Mouse (Mus musculus): ENCODE results near the gene Src. TPM values are rescaled to one million over a fixed set of nuclear protein-coding genes. Genes with fewer than 3 reads are reported as not detected.
"Not testable (repeated sequence)": the region's sequence is repeated elsewhere in the genome, so short reads cannot be mapped to it uniquely, and the experiment has no call there.

Src gene
- total RNA-seq, 1 experiment, result 36.7 TPM

- Histone ChIP-seq H3K4me1 (ENCODE audit: control insufficient read depth in 2 of 2, insufficient read depth in 2 of 2, low read length in 2 of 2, poor library complexity in 1 of 2) (peaks cover 7 to 9% of the 10 kb centered on the region in 2 experiments), H3K9ac (ENCODE audit: insufficient read depth, low read depth, low read length, poor library complexity, severe bottlenecking) (peak overlapping the region; percentile 68), H3K9me3 (ENCODE audit: control insufficient read depth, insufficient read depth, low read depth, low read length) (no peaks in the 10 kb centered on the region), H3K4me3 (ENCODE audit: insufficient read depth in 1 of 2, low read depth in 1 of 2, low read length in 2 of 2, poor library complexity in 1 of 2, severe bottlenecking in 1 of 2) (peak overlapping the region; percentile 43 to 50), H3K27ac (ENCODE audit: insufficient read depth, low read depth, low read length, poor library complexity, severe bottlenecking) (peak overlapping the region; percentile 98), H3K36me3 (ENCODE audit: control insufficient read depth, insufficient read depth, low read length, poor library complexity, severe bottlenecking) (peaks cover 7% of the 10 kb centered on the region; the same call in 1 of the 2 replicates)
- in situ Hi-C loops (cut with MboI; ENCODE audit: low sequenced_read_pairs in 2 of 2, unreplicated experiment in 2 of 2), result no loop called here
- TF ChIP-seq ZC3H11A (IDR thresholded peaks at IDR 0.05; ENCODE audit: borderline replicate concordance, low read depth, low read length) (no peak), ZNF384 (IDR thresholded peaks at IDR 0.05; ENCODE audit: low read depth, low read length) (no peak), HCFC1 (IDR thresholded peaks at IDR 0.05; ENCODE audit: borderline replicate concordance, insufficient read depth, low read length) (peak; percentile 1; the same call in 1 of the 2 replicates), MAFK (IDR thresholded peaks at IDR 0.05; ENCODE audit: insufficient read depth, low read depth, low read length) (peak; percentile 68), CHD2 (IDR thresholded peaks at IDR 0.05; ENCODE audit: low read depth, low read length) (peak; percentile 80)
- DNase-seq (ENCODE audit: low read depth, low spot score), result peak; percentile 91
Observed at GRCm38 (mm10) chr2:157375794-157376757, 42.2 kb upstream of the Src start.

- peaks cover 7 to 9% of the 10 kb centered on the region in 2 experiments for H3K4me1 ChIP-seq (ENCODE audit: control insufficient read depth in 2 of 2, insufficient read depth in 2 of 2, low read length in 2 of 2, poor library complexity in 1 of 2)
Observed at GRCm38 (mm10) chr2:157376995-157377394, 41.2 kb upstream of the Src start.

GRCm38 (mm10) chr2:157384836-157385235, 33.4 kb upstream of the Src start:
- H3K4me1 ChIP-seq (ENCODE audit: control insufficient read depth in 2 of 2, insufficient read depth in 2 of 2, low read length in 2 of 2, poor library complexity in 1 of 2), result peaks cover 3 to 12% of the 10 kb centered on the region in 2 experiments; a peak in 3 of 4 replicates
- no peak for DNase-seq (ENCODE audit: low read depth, low spot score)
- H3K9me3 ChIP-seq (ENCODE audit: control insufficient read depth, insufficient read depth, low read depth, low read length), result no peaks in the 10 kb centered on the region
- H3K9ac ChIP-seq (ENCODE audit: insufficient read depth, low read depth, low read length, poor library complexity, severe bottlenecking), result no peak overlapping the region
- H3K36me3 ChIP-seq (ENCODE audit: control insufficient read depth, insufficient read depth, low read length, poor library complexity, severe bottlenecking), result peaks cover 5% of the 10 kb centered on the region; the same call in 1 of the 2 replicates
- in situ Hi-C loops (cut with MboI; ENCODE audit: low sequenced_read_pairs in 2 of 2, unreplicated experiment in 2 of 2), result no loop called here
- H3K27ac ChIP-seq (ENCODE audit: insufficient read depth, low read depth, low read length, poor library complexity, severe bottlenecking), result no peak overlapping the region
- TF ChIP-seq HCFC1 (IDR thresholded peaks at IDR 0.05; ENCODE audit: borderline replicate concordance, insufficient read depth, low read length) (no peak), ZNF384 (IDR thresholded peaks at IDR 0.05; ENCODE audit: low read depth, low read length) (no peak), ZC3H11A (IDR thresholded peaks at IDR 0.05; ENCODE audit: borderline replicate concordance, low read depth, low read length) (no peak), MAFK (IDR thresholded peaks at IDR 0.05; ENCODE audit: insufficient read depth, low read depth, low read length) (no peak), CHD2 (IDR thresholded peaks at IDR 0.05; ENCODE audit: low read depth, low read length) (no peak)
- H3K4me3 ChIP-seq (ENCODE audit: insufficient read depth in 1 of 2, low read depth in 1 of 2, low read length in 2 of 2, poor library complexity in 1 of 2, severe bottlenecking in 1 of 2), result no peak overlapping the region

More at GRCm38 (mm10) chr2:157376995-157377394, 41.2 kb upstream of the Src start:
- TF ChIP-seq MAFK (IDR thresholded peaks at IDR 0.05; ENCODE audit: insufficient read depth, low read depth, low read length) (no peak), CHD2 (IDR thresholded peaks at IDR 0.05; ENCODE audit: low read depth, low read length) (no peak), HCFC1 (IDR thresholded peaks at IDR 0.05; ENCODE audit: borderline replicate concordance, insufficient read depth, low read length) (no peak), ZC3H11A (IDR thresholded peaks at IDR 0.05; ENCODE audit: borderline replicate concordance, low read depth, low read length) (no peak), ZNF384 (IDR thresholded peaks at IDR 0.05; ENCODE audit: low read depth, low read length) (no peak)
- H3K4me3 ChIP-seq (ENCODE audit: insufficient read depth in 1 of 2, low read depth in 1 of 2, low read length in 2 of 2, poor library complexity in 1 of 2, severe bottlenecking in 1 of 2), result peak overlapping the region in 1 of 2 experiments; percentile 2; a peak in 1 of 4 replicates
- H3K9me3 ChIP-seq (ENCODE audit: control insufficient read depth, insufficient read depth, low read depth, low read length), result no peaks in the 10 kb centered on the region
- no peak for DNase-seq (ENCODE audit: low read depth, low spot score)
- no peak overlapping the region for H3K9ac ChIP-seq (ENCODE audit: insufficient read depth, low read depth, low read length, poor library complexity, severe bottlenecking)
- H3K36me3 ChIP-seq (ENCODE audit: control insufficient read depth, insufficient read depth, low read length, poor library complexity, severe bottlenecking), result peaks cover 12% of the 10 kb centered on the region; the same call in 1 of the 2 replicates
- H3K27ac ChIP-seq (ENCODE audit: insufficient read depth, low read depth, low read length, poor library complexity, severe bottlenecking), result peak overlapping the region; percentile 98
- in situ Hi-C loops (cut with MboI; ENCODE audit: low sequenced_read_pairs in 2 of 2, unreplicated experiment in 2 of 2), result no loop called here

GRCm38 (mm10) chr2:157388901-157389590, 29.2 kb upstream of the Src start:
- H3K9me3 ChIP-seq (ENCODE audit: control insufficient read depth, insufficient read depth, low read depth, low read length); H3K27ac ChIP-seq (ENCODE audit: insufficient read depth, low read depth, low read length, poor library complexity, severe bottlenecking); H3K4me3 ChIP-seq (ENCODE audit: insufficient read depth in 1 of 2, low read depth in 1 of 2, low read length in 2 of 2, poor library complexity in 1 of 2, severe bottlenecking in 1 of 2); in situ Hi-C loops (cut with MboI; ENCODE audit: low sequenced_read_pairs in 2 of 2, unreplicated experiment in 2 of 2); H3K36me3 ChIP-seq (ENCODE audit: control insufficient read depth, insufficient read depth, low read length, poor library complexity, severe bottlenecking); H3K9ac ChIP-seq (ENCODE audit: insufficient read depth, low read depth, low read length, poor library complexity, severe bottlenecking); DNase-seq (ENCODE audit: low read depth, low spot score): not testable (repeated sequence)
- peaks cover 17 to 26% of the 10 kb centered on the region in 2 experiments for H3K4me1 ChIP-seq (ENCODE audit: control insufficient read depth in 2 of 2, insufficient read depth in 2 of 2, low read length in 2 of 2, poor library complexity in 1 of 2)
- TF ChIP-seq MAFK (IDR thresholded peaks at IDR 0.05; ENCODE audit: insufficient read depth, low read depth, low read length), result peak; percentile 50; the same call in 1 of the 2 replicates
